Mouse (Mus musculus) ovary, postnatal 10 days (tissue): Measurements from ENCODE around the gene Arl5c.
"Not testable (repeated sequence)": the region's sequence is repeated elsewhere in the genome, so short reads cannot be mapped to it uniquely, and the experiment has no call there.

Experiments
- DNase-seq: peaks from one replicate; pipeline ENCODE4 v3.0.0; 2022; ENCODE audit warnings: low spot score

Gene Arl5c

GRCm38 (mm10) chr11:97959300-97959680, 36.7 kb downstream of the Arl5c start:
- no peak for DNase-seq

DNA sequence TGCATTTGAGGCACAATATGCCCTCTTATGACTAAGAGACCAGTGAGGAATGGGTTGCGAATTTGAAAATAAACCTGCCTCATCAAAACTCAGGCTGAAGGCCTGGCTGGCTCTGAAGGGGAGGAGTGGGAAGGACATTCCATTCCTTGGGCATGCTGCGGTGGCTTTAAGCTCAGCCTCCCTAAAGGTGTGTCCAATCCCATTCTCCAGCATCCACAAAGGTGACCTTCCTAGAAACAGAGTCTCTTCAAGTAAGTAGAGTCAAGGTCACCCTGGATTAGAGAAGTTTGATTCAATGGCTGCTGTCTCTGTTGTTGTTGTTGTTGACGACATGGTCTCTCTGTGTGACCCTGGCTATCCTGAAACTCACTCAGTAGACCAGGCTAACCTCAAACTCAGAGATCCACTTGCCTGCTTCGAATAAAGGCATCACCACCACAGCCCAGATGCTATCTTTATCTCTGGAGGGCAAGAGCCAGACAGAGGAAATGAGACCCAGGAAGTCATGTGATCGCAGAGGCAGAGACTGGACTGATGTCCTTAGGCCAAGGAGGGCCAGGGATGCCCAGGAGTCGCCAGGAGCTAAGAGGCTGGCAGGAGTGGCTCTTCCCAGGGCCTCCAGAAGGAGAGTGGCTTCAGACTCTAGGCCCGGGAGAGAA, 37.2 kb downstream of the Arl5c start:
- no peak for DNase-seq

GRCm38 (mm10) chr11:97956905-97957560, 38.9 kb downstream of the Arl5c start:
- DNase-seq = no peak

DNA sequence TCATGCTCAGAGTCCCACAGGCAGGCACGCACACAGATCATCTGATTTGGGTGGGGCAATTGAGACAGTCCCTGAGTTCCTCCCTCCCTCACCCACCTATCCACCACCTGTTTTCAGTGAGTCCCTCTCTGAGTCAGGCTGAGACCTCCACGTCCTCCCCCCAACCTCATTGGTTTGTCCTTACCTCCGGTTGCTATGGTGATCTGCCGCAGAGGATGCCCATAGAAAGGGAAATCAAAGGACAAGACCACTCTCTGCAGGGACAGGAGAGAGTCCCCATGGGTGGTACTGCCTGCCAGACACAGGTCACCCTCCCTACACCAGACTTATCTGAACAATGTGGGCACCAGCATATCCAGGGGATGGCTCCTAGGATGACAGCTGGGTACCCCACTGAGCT, 40.1 kb downstream of the Arl5c start:
- DNase-seq = no peak

DNA sequence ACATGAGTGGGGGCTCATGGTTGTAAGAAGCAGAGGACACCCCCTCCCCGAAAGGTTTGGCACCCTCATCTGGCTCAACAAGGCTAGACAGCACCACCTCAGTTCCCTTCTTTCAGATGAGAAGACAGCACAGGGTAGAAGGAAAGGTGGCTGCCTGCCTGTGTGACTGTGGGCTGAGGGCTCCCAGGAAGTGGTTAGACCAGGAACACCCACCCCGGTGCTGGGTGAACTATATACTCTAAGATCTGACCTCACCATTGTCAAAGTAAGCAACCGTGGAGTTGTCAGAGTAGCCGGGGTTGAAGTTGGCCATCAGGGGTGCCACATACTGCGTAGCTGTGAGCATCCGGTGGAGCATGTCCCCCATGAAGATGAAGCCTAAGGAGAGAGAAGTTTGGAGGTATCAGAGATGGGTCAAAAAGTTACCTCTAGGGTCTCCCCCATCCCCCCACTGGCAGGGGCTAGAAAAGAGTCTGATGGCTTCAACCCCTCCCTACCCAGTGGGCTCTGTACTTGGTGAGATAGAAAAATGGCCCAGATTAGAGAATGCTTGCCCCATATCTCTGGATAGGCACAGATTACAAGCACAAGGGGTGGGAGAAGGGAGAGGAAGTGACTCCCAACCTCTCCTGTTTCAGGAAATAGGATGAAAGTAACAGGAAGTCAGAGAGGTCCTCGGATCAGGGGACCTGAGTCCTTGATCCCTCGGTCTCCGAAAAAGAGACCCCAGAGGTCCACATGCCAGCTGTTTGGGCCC, 40.7 kb downstream of the Arl5c start:
- DNase-seq = no peak

- DNase-seq = no peak
Measured at GRCm38 (mm10) chr11:97954469-97955141, 41.4 kb downstream of the Arl5c start.

DNA sequence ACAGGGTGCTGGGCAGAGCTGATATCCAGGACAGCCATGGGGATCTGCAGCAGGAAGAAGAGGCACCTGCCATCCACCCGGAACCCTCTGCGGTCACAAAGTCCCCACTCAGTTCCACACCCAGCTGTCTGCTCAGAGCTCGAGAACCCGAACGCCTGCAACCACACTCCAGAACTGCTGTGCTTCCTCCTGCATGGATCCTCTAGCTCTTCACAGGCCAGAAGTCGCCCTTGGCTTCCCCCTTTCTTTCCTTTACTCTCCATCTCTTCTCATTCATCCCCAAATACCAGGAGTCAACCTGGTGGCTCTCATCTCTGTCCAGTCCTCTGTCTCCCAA, 42.1 kb downstream of the Arl5c start:
- DNase-seq = no peak

- DNase-seq = no peak
Measured at GRCm38 (mm10) chr11:97953179-97953938, 42.6 kb downstream of the Arl5c start.

- no peak for DNase-seq
Measured at GRCm38 (mm10) chr11:97952367-97953006, 43.5 kb downstream of the Arl5c start.

GRCm38 (mm10) chr11:97949703-97950475, 46.1 kb downstream of the Arl5c start:
- no peak for DNase-seq

- no peak for DNase-seq
Measured at GRCm38 (mm10) chr11:97947426-97947825, 48.6 kb downstream of the Arl5c start.

- DNase-seq = not testable (repeated sequence)
Measured at GRCm38 (mm10) chr11:97945738-97946289, 50.2 kb downstream of the Arl5c start.

DNA sequence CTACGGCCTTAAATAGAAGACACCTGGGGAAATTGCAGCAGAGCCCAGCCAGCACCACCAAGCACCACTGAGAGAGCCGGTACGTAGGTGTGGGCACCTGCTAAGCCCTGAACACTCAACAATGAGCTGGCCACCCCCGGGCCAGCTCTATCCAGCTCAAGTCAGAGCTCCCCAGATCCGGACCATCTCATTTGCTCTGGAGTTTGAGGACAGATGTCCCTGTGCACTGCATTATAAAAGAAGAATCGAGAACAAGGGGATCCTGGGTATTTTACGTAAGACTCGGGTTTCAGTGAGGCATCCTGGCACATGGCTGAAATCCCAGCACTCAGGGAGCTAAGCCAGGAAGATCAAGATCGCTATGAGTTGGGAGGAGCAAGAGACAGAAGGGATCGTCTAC, 51.0 kb downstream of the Arl5c start:
- no peak for DNase-seq

DNA sequence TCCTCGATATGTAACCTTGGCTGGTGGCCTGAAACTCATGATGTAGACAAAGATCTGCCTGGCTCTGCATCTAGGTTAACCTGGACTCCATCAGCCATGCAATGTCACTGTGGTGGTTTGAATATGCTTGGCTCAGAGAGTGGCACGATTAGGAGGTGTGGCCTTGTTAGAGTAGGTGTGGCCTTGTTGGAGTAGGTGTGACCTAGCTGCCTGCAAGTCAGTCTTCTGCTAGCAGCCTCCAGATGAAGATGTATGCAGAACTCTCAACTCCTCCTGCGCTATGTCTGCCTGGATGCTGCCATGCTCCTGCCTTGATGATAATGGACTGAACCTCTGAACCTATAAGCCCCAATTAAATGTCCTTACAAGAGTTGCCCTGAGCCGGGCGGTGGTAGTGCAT, 52.7 kb downstream of the Arl5c start:
- no peak for DNase-seq

DNA sequence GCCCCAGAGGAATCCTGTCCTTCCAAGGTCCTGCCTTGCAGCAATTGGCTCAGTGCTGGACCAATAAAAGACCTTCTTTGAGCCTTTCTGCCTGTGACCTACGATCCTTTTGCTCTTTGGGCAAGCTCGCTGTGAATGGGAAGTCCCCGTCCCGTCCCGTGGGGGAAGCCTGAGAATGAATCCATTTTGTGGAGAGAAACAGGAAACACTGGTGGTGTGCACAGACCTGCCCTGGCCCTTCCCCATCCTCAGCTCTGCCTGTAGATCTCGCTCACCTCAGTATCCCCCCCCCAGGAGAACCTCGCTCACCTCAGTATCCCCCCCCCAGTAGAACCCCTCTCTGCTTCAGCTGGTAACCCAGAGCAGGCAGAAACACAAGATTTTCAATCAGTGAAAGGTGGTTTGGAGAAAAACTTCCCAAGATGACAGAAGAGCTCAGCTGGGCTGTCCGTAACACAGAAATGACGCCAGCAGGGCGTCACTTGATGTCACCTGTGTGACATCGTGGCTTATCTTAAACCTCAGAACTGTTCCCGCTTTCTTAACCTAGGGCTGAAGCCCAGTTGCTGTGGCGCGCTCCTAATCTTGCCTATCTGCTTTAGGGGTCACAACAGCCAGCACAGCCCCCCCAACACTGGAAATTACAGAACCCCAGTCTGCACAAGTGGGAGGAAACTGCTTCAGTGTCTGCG, 53.4 kb downstream of the Arl5c start:
- no peak for DNase-seq
